Mouse (Mus musculus) stomach, postnatal 0 days (tissue): ENCODE measurements at regions not wholly inside any gene's neighbourhood (a gene's known extent, or its start where the extent isn't known, plus 50 kb on each side); places are given as distances from the start of the nearest gene placed in this dataset.
A peak's percentile ranks its signal among the peaks of the same experiment; 100 is the strongest.

Source experiments
- ATAC-seq: fragments of 200-750 bp; cut with Nextera tagmentation; 2 replicates; pipeline ENCODE4 v1.8.0; 2017; ENCODE audit not compliant: low FRiP score, low TSS enrichment
- DNase-seq: peaks from one replicate; pipeline ENCODE4 v3.0.0-alpha.2; 2016; ENCODE audit warnings: low spot score
- H3K27ac ChIP-seq: fragments of 300-500 bp; sonication (generic); replicated peaks from 2 replicates; pipeline ENCODE4 v1.5.1; 2014; ENCODE audit warnings: mild to moderate bottlenecking, control low read depth
- H3K27me3 ChIP-seq: fragments of 300-500 bp; sonication (generic); 2 replicates; pipeline ENCODE4 v1.6.1; 2014; ENCODE audit warnings: low read length; ENCODE audit not compliant: control insufficient read depth, insufficient read depth
- H3K36me3 ChIP-seq: fragments of 300-500 bp; sonication (generic); 2 replicates; pipeline ENCODE4 v1.6.1; 2014; ENCODE audit warnings: low read length, mixed read lengths; ENCODE audit not compliant: control insufficient read depth, insufficient read depth
- H3K4me1 ChIP-seq: fragments of 300-500 bp; sonication (generic); replicated peaks from 2 replicates; pipeline ENCODE4 v1.6.1; 2014; ENCODE audit warnings: antibody characterized with exemption; ENCODE audit not compliant: control insufficient read depth, insufficient read depth
- H3K4me2 ChIP-seq: fragments of 300-500 bp; sonication (generic); replicated peaks from 2 replicates; pipeline ENCODE4 v1.6.1; 2014; ENCODE audit warnings: low read depth, mild to moderate bottlenecking, control low read depth, moderate library complexity
- H3K4me3 ChIP-seq: fragments of 300-500 bp; sonication (generic); 2 replicates; pipeline ENCODE4 v1.5.1; 2014; ENCODE audit warnings: low read depth, low read length, control low read depth
- H3K9ac ChIP-seq: fragments of 300-500 bp; sonication (generic); 2 replicates; pipeline ENCODE4 v1.6.1; 2014; ENCODE audit warnings: mild to moderate bottlenecking, low read length, control low read depth, mixed read lengths
- H3K9me3 ChIP-seq: fragments of 300-500 bp; sonication (generic); 2 replicates; pipeline ENCODE4 v1.6.1; 2016; ENCODE audit warnings: low read length; ENCODE audit not compliant: control insufficient read depth
- CTCF ChIP-seq: IDR thresholded peaks from 2 replicates; pipeline ENCODE4 v1.5.1; 2016; ENCODE audit warnings: antibody characterized with exemption, low read depth, mild to moderate bottlenecking, moderate library complexity
- EP300 ChIP-seq: optimal IDR thresholded peaks from 2 replicates; pipeline ENCODE3; 2016; ENCODE audit warnings: antibody characterized with exemption
- WGBS: fragments of 180-500 bp; shearing (Covaris S2); extraction: QIAGEN DNeasy Blood & Tissue Kit; methylation state at CpG from one replicate; pipeline ENCODE4 v1.1.7; 2014; 5-methylcytosine and 5-hydroxymethylcytosine counted together

GRCm38 (mm10) chr9:43965171-43965570 lies 78.0 kb upstream of the Thy1 start:
- no peaks in the 10 kb centered on the region for H3K36me3 ChIP-seq
- no peak overlapping the region for H3K4me3 ChIP-seq
- H3K4me1 ChIP-seq = no peaks in the 10 kb centered on the region
- no peak overlapping the region for H3K9ac ChIP-seq
- ATAC-seq (no peak), DNase-seq (no peak)
- no peak overlapping the region for H3K27ac ChIP-seq
- H3K27me3 ChIP-seq = no peaks in the 10 kb centered on the region
- 42% methylated on average over 4 of the region's 4 CpGs for WGBS
- TF ChIP-seq CTCF = no peak
- no peak for TF ChIP-seq EP300
- H3K9me3 ChIP-seq = no peaks in the 10 kb centered on the region
- no peak overlapping the region for H3K4me2 ChIP-seq

DNA sequence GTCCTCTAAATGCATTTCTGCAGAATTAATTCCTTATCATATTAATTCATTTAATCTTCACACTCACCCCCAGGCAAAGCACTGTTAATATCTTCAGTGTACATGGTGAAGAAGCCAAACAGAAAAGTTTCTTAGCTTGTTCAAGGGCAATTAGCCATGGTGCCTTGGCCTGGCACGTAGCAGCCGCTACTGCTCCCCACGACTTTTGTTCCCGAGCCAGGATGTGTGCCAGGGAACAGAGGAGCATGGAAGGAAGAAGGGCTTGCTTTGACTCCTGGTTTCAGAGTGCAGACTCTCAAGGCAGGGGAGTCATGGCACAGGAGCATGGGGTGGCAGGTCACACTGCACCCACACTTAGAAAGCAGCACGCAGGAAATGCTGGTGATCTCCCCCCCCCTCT lies 77.4 kb upstream of the Thy1 start:
- H3K9ac ChIP-seq = no peak overlapping the region
- no peaks in the 10 kb centered on the region for H3K4me1 ChIP-seq
- no peak overlapping the region for H3K4me3 ChIP-seq
- no peak for ATAC-seq
- no peak overlapping the region for H3K4me2 ChIP-seq
- H3K36me3 ChIP-seq = no peaks in the 10 kb centered on the region
- 78% methylated on average over 5 of the region's 5 CpGs for WGBS
- H3K27me3 ChIP-seq = no peaks in the 10 kb centered on the region
- TF ChIP-seq CTCF (no peak), EP300 (no peak)
- DNase-seq = no peak
- H3K27ac ChIP-seq = no peak overlapping the region
- H3K9me3 ChIP-seq = no peaks in the 10 kb centered on the region

- no peak overlapping the region for H3K4me2 ChIP-seq
- no peak overlapping the region for H3K27ac ChIP-seq
- H3K27me3 ChIP-seq = no peaks in the 10 kb centered on the region
- ATAC-seq = no peak
- no peak for DNase-seq
- no peaks in the 10 kb centered on the region for H3K9me3 ChIP-seq
- no peak overlapping the region for H3K9ac ChIP-seq
- no peaks in the 10 kb centered on the region for H3K4me1 ChIP-seq
- WGBS = 50% methylated on average over 9 of the region's 9 CpGs
- no peak overlapping the region for H3K4me3 ChIP-seq
- TF ChIP-seq CTCF (no peak), EP300 (no peak)
- H3K36me3 ChIP-seq = no peaks in the 10 kb centered on the region
Measured at GRCm38 (mm10) chr9:43970043-43970795, 73.0 kb upstream of the Thy1 start.

GRCm38 (mm10) chr9:43970858-43971257 lies 72.3 kb upstream of the Thy1 start:
- H3K4me2 ChIP-seq = no peak overlapping the region
- DNase-seq (no peak), ATAC-seq (no peak)
- H3K27ac ChIP-seq = no peak overlapping the region
- TF ChIP-seq EP300 (no peak), CTCF (no peak)
- H3K27me3 ChIP-seq = no peaks in the 10 kb centered on the region
- H3K9ac ChIP-seq = no peak overlapping the region
- 54% methylated on average over 3 of the region's 3 CpGs for WGBS
- no peaks in the 10 kb centered on the region for H3K4me1 ChIP-seq
- H3K36me3 ChIP-seq = no peaks in the 10 kb centered on the region
- H3K9me3 ChIP-seq = no peaks in the 10 kb centered on the region
- H3K4me3 ChIP-seq = no peak overlapping the region

GRCm38 (mm10) chr9:43972290-43972689 lies 70.9 kb upstream of the Thy1 start:
- no peak overlapping the region for H3K4me2 ChIP-seq
- H3K36me3 ChIP-seq = no peaks in the 10 kb centered on the region
- ATAC-seq (no peak), DNase-seq (peak; percentile 71)
- H3K4me3 ChIP-seq = no peak overlapping the region
- WGBS = 9% methylated on average over 3 of the region's 3 CpGs
- H3K9me3 ChIP-seq = no peaks in the 10 kb centered on the region
- no peak overlapping the region for H3K9ac ChIP-seq
- no peaks in the 10 kb centered on the region for H3K27me3 ChIP-seq
- TF ChIP-seq CTCF = peak; percentile 96
- no peak for TF ChIP-seq EP300
- no peaks in the 10 kb centered on the region for H3K4me1 ChIP-seq
- no peak overlapping the region for H3K27ac ChIP-seq

DNA sequence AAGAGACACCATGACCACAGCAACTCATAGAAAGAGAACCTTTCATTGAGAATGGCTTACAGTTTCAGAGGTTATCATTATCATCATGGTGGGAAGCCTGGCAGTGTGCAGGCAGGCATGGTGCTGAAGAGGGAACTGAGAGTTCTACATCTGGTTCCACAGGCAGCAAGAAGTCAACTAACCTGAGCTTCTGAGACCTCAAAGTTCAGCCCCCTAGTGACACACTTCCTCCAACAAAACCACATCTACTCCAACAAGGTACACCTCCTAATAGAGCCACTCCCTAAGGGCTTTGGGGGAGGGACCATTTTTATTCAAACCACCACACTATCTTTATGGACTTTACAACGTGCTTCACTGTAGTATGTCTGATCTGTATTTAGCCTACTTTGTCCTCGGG lies 67.8 kb upstream of the Thy1 start:
- TF ChIP-seq CTCF (no peak), EP300 (no peak)
- Histone ChIP-seq H3K27ac (no peak overlapping the region), H3K27me3 (no peaks in the 10 kb centered on the region), H3K9ac (no peak overlapping the region), H3K4me2 (no peak overlapping the region), H3K9me3 (no peaks in the 10 kb centered on the region), H3K4me1 (no peaks in the 10 kb centered on the region), H3K36me3 (no peaks in the 10 kb centered on the region), H3K4me3 (no peak overlapping the region)
- 38% methylated on average over 2 of the region's 2 CpGs for WGBS
- DNase-seq (no peak), ATAC-seq (no peak)
